Mouse (Mus musculus): ENCODE data around the gene Rhot2. TPM values are rescaled to one million over a fixed set of nuclear protein-coding genes. Genes with fewer than 3 reads are reported as not detected.

The Rhot2 gene
- total and polyA plus RNA-seq, 3 experiments: 16.2 to 33.8 (median 17.3) TPM

DNA sequence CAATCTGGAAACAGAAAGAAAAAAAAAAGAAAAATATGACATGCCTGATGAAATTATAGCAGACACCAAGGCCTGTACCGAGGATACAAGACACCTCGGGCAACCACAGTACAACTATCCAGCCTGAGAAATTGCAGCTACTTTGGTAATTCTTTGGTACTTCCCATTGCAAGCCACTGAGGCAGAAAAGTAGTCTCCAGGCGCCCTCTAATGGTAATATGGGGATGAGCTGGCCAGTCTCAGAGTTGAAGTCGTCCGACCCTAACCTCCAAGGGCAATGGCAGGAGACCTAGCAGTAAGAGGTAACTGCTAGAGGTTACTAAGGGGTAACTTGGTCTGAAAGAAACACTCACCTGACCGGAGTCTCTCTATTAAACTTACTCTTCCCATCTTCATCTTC, 43.6 kb downstream of the Rhot2 start:
- peak; percentile 81 for DNase-seq (ENCODE audit: extremely low read depth)
- dilution Hi-C loops (cut with MboI; ENCODE audit: extremely low pct_ligation_motif_present, extremely low pct_unique_long_range_greater_than_20kb, low sequenced_read_pairs): no loop called here

DNA sequence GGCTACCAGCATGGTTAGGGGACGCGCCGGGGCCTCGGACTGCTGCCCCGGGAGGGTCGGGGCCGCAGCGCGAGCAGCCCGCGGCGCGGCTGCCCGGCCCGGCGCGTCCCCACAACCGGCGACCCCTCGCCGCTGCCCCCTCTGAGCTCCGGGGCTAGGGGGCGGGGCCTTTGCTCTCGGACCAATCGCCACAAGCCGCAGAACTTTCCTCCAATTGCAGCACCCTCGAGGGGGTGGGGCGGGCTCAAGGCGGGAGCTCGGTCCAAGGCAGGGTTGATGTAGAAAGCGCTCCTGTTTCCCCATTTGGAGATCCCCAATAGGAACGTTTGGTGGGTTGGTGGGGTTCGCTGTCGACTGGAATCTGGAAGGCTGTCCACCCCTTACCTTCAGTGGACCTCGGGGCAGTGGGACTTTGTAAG, 47.7 kb downstream of the Rhot2 start, which contains the start of gene Metrn:
Gene Metrn (minus strand): TSS at position 186 of the 419 bp plus-strand sequence.
- in situ Hi-C loops (cut with MboI; ENCODE audit: low pct_ligation_motif_present, low pct_unique_long_range_greater_than_20kb, low sequenced_read_pairs) (loop anchor here (10.0 kb wide), 1 partner anchor 62 kb away; the partner anchor contains the start of gene Mslnl), dilution Hi-C loops (cut with MboI; ENCODE audit: extremely low pct_ligation_motif_present, extremely low pct_unique_long_range_greater_than_20kb, low sequenced_read_pairs) (no loop called here)
- no peak within 1 kb of the TSS for H3K27ac ChIP-seq (ENCODE audit: insufficient read depth, low read depth)
- no peaks in the 10 kb centered on the region for H3K79me2 ChIP-seq (replicated peaks; ENCODE audit: control insufficient read depth, extremely low read depth, insufficient read depth, poor library complexity, severe bottlenecking)
- peaks cover 2% of the 10 kb centered on the region for H3K9me3 ChIP-seq (replicated peaks; ENCODE audit: low read length)
- TF ChIP-seq TCF12 (IDR thresholded peaks at IDR 0.05; ENCODE audit: low read depth, low read length) (peak; percentile 38; the same call in 1 of the 2 replicates), POLR2A (IDR thresholded peaks at IDR 0.05; ENCODE audit: low read depth, low read length) (peak; percentile 61), MAFK (IDR thresholded peaks at IDR 0.05; ENCODE audit: insufficient replicate concordance, low read length) (no peak), MAZ (IDR thresholded peaks at IDR 0.05; ENCODE audit: low read depth, low read length) (no peak), ZKSCAN1 (IDR thresholded peaks at IDR 0.05; ENCODE audit: borderline replicate concordance, low read depth, low read length) (no peak), CHD2 (IDR thresholded peaks at IDR 0.05; ENCODE audit: low read length) (0 out of 2 replicates have a peak, but pooled peaks have one; percentile 18), MXI1 (IDR thresholded peaks at IDR 0.05; ENCODE audit: low read depth, low read length) (no peak; the same call in 1 of the 2 replicates), TBP (conservative IDR thresholded peaks at IDR 0.05; ENCODE audit: low read depth, low read length) (no peak)
- H3K4me2 ChIP-seq (ENCODE audit: insufficient read depth, low read depth, poor library complexity, severe bottlenecking): peak within 1 kb of the TSS; percentile 79
- peak within 1 kb of the TSS; percentile 64 to 78 (median 67) for H3K4me3 ChIP-seq (replicated peaks in 1 of 3; ENCODE audit: low read depth in 2 of 3, low read length in 2 of 3, poor library complexity in 1 of 3)
- H3K9ac ChIP-seq (ENCODE audit: insufficient read depth, low read depth): peak within 1 kb of the TSS; percentile 81
- H3K36me3 ChIP-seq (replicated peaks in 1 of 2; ENCODE audit: control insufficient read depth in 1 of 2, insufficient read depth in 1 of 2, low read length in 1 of 2): peaks cover 0 to 8% of the 10 kb centered on the region in 2 experiments
- DNase-seq (ENCODE audit: extremely low read depth): peak; percentile 83
- peaks cover 27% of the 10 kb centered on the region for H3K27me3 ChIP-seq (replicated peaks)
- peaks cover 14 to 24% of the 10 kb centered on the region in 2 experiments for H3K4me1 ChIP-seq (ENCODE audit: control insufficient read depth in 1 of 2, insufficient read depth in 2 of 2)

More for the DNA sequence above, 43.6 kb downstream of the Rhot2 start:
- H3K4me1 ChIP-seq (ENCODE audit: control insufficient read depth in 1 of 2, insufficient read depth in 2 of 2): peaks cover 5 to 10% of the 10 kb centered on the region in 2 experiments; a peak in 3 of 4 replicates
- H3K4me2 ChIP-seq (ENCODE audit: insufficient read depth, low read depth, poor library complexity, severe bottlenecking): no peak overlapping the region
- H3K79me2 ChIP-seq (replicated peaks; ENCODE audit: control insufficient read depth, extremely low read depth, insufficient read depth, poor library complexity, severe bottlenecking): no peaks in the 10 kb centered on the region
- in situ Hi-C loops (cut with MboI; ENCODE audit: low pct_ligation_motif_present, low pct_unique_long_range_greater_than_20kb, low sequenced_read_pairs): no loop called here
- H3K36me3 ChIP-seq (replicated peaks in 1 of 2; ENCODE audit: control insufficient read depth in 1 of 2, insufficient read depth in 1 of 2, low read length in 1 of 2): no peaks in the 10 kb centered on the region
- TF ChIP-seq ETS1 (conservative IDR thresholded peaks at IDR 0.05; ENCODE audit: low read depth, low read length) (no peak), TBP (conservative IDR thresholded peaks at IDR 0.05; ENCODE audit: low read depth, low read length) (no peak), MYC (IDR thresholded peaks at IDR 0.05; ENCODE audit: low read depth, low read length) (no peak), UBTF (IDR thresholded peaks at IDR 0.05; ENCODE audit: low read depth, low read length) (no peak), JUND (conservative IDR thresholded peaks at IDR 0.05; ENCODE audit: low read depth, low read length) (no peak), KAT2A (IDR thresholded peaks at IDR 0.05; ENCODE audit: insufficient replicate concordance, low read length) (no peak), RCOR1 (conservative IDR thresholded peaks at IDR 0.05; ENCODE audit: low read depth, low read length) (no peak), SIN3A (IDR thresholded peaks at IDR 0.05; ENCODE audit: low read length) (no peak), USF2 (conservative IDR thresholded peaks at IDR 0.05; ENCODE audit: low read depth, low read length) (no peak), BHLHE40 (IDR thresholded peaks at IDR 0.05; ENCODE audit: low read depth, low read length) (no peak), TCF12 (IDR thresholded peaks at IDR 0.05; ENCODE audit: low read depth, low read length) (no peak), MAX (IDR thresholded peaks at IDR 0.05; ENCODE audit: low read length) (no peak), PAX5 (IDR thresholded peaks at IDR 0.05; ENCODE audit: low read length) (no peak), NELFE (IDR thresholded peaks at IDR 0.05; ENCODE audit: low read depth, low read length) (peak; percentile 31; the same call in 1 of the 2 replicates), RAD21 (IDR thresholded peaks at IDR 0.05; ENCODE audit: low read depth, low read length) (no peak; the same call in none of the 2 replicates), EP300 (IDR thresholded peaks at IDR 0.05; ENCODE audit: low read length) (no peak), CTCF (conservative IDR thresholded peaks at IDR 0.05 in 1 of 2, IDR thresholded peaks at IDR 0.05 in 1 of 2; ENCODE audit: low read depth in 2 of 2, low read length in 2 of 2) (peak; percentile 77 to 98), CHD1 (IDR thresholded peaks at IDR 0.05; ENCODE audit: low read depth, low read length) (no peak), E2F4 (IDR thresholded peaks at IDR 0.05; ENCODE audit: insufficient replicate concordance, low read depth, low read length) (no peak), HCFC1 (IDR thresholded peaks at IDR 0.05; ENCODE audit: low read depth, low read length) (peak; percentile 63), ELF1 (IDR thresholded peaks at IDR 0.05; ENCODE audit: low read depth, low read length) (peak; percentile 57), MEF2A (IDR thresholded peaks at IDR 0.05; ENCODE audit: borderline replicate concordance, low read depth, low read length) (no peak), ZC3H11A (IDR thresholded peaks at IDR 0.05; ENCODE audit: low read depth, low read length) (peak; percentile 55), GABPA (IDR thresholded peaks at IDR 0.05; ENCODE audit: insufficient replicate concordance, low read depth, low read length) (no peak), POLR2A (IDR thresholded peaks at IDR 0.05; ENCODE audit: low read depth, low read length) (no peak), IRF4 (IDR thresholded peaks at IDR 0.05; ENCODE audit: low read depth, low read length) (no peak), POLR2AphosphoS2 (IDR thresholded peaks at IDR 0.05; ENCODE audit: low read depth, low read length) (no peak), MAFK (IDR thresholded peaks at IDR 0.05; ENCODE audit: insufficient replicate concordance, low read length) (no peak), ZNF384 (IDR thresholded peaks at IDR 0.05; ENCODE audit: low read depth, low read length) (no peak), JUN (IDR thresholded peaks at IDR 0.05; ENCODE audit: insufficient read depth, low read depth, low read length) (no peak), NRF1 (IDR thresholded peaks at IDR 0.05; ENCODE audit: low read depth, low read length) (peak; percentile 54), USF1 (IDR thresholded peaks at IDR 0.05; ENCODE audit: low read depth, low read length) (no peak), CHD2 (IDR thresholded peaks at IDR 0.05; ENCODE audit: low read length) (no peak), MXI1 (IDR thresholded peaks at IDR 0.05; ENCODE audit: low read depth, low read length) (no peak), SMC3 (IDR thresholded peaks at IDR 0.05; ENCODE audit: low read depth, low read length) (peak; percentile 81), ZMIZ1 (IDR thresholded peaks at IDR 0.05; ENCODE audit: low read depth, low read length) (no peak), ZKSCAN1 (IDR thresholded peaks at IDR 0.05; ENCODE audit: borderline replicate concordance, low read depth, low read length) (no peak), MAZ (IDR thresholded peaks at IDR 0.05; ENCODE audit: low read depth, low read length) (no peak)
- H3K9ac ChIP-seq (ENCODE audit: insufficient read depth, low read depth): no peak overlapping the region
- H3K27ac ChIP-seq (ENCODE audit: insufficient read depth, low read depth): no peak overlapping the region
- H3K27me3 ChIP-seq (replicated peaks): peaks cover 57% of the 10 kb centered on the region
- H3K4me3 ChIP-seq (replicated peaks in 1 of 3; ENCODE audit: low read depth in 2 of 3, low read length in 2 of 3, poor library complexity in 1 of 3): no peak overlapping the region
- H3K9me3 ChIP-seq (replicated peaks; ENCODE audit: low read length): peaks cover 2% of the 10 kb centered on the region
